Mouse (Mus musculus): ENCODE measurements around the gene Man2a1. TPM values are rescaled to one million over a fixed set of nuclear protein-coding genes. Genes with fewer than 3 reads are reported as not detected.
"Not testable (repeated sequence)": the region's sequence is repeated elsewhere in the genome, so short reads cannot be mapped to it uniquely, and the experiment has no call there.

Man2a1 gene
- total and polyA plus RNA-seq, 2 experiments from 2014 or later, result 2.2 to 19.9 TPM

- Histone ChIP-seq H3K9ac (no peak overlapping the region), H3K36me3 (ENCODE audit: insufficient read depth) (peaks cover 4% of the 10 kb centered on the region; the same call in 1 of the 2 replicates), H3K4me3 (ENCODE audit: low read depth, low read length) (no peak overlapping the region), H3K4me1 (ENCODE audit: insufficient read depth) (no peaks in the 10 kb centered on the region), H3K4me2 (ENCODE audit: low read depth) (no peak overlapping the region), H3K27ac (ENCODE audit: low read depth, low read length) (no peak overlapping the region), H3K9me3 (ENCODE audit: low read length) (no peaks in the 10 kb centered on the region), H3K27me3 (ENCODE audit: insufficient read depth, low read length) (no peaks in the 10 kb centered on the region)
- no peak for DNase-seq
- 96% methylated on average over 5 of the region's 5 CpGs for WGBS
- TF ChIP-seq CTCF (IDR thresholded peaks at IDR 0.05; ENCODE audit: low read depth), result no peak
- no peak for ATAC-seq
Measured at GRCm38 (mm10) chr17:64751249-64751648, 150.7 kb downstream of the Man2a1 start.

GRCm38 (mm10) chr17:64752126-64753019, 151.8 kb downstream of the Man2a1 start:
- Histone ChIP-seq H3K4me2 (ENCODE audit: low read depth) (no peak overlapping the region), H3K9me3 (ENCODE audit: low read length) (no peaks in the 10 kb centered on the region), H3K4me3 (ENCODE audit: low read depth, low read length) (no peak overlapping the region), H3K4me1 (ENCODE audit: insufficient read depth) (no peaks in the 10 kb centered on the region), H3K36me3 (ENCODE audit: insufficient read depth) (peaks cover 4% of the 10 kb centered on the region; the same call in 1 of the 2 replicates), H3K9ac (no peak overlapping the region), H3K27me3 (ENCODE audit: insufficient read depth, low read length) (no peaks in the 10 kb centered on the region), H3K27ac (ENCODE audit: low read depth, low read length) (no peak overlapping the region)
- no peak for TF ChIP-seq CTCF (IDR thresholded peaks at IDR 0.05; ENCODE audit: low read depth)
- 89% methylated on average over 13 of the region's 13 CpGs for WGBS
- ATAC-seq (no peak), DNase-seq (no peak)

DNA sequence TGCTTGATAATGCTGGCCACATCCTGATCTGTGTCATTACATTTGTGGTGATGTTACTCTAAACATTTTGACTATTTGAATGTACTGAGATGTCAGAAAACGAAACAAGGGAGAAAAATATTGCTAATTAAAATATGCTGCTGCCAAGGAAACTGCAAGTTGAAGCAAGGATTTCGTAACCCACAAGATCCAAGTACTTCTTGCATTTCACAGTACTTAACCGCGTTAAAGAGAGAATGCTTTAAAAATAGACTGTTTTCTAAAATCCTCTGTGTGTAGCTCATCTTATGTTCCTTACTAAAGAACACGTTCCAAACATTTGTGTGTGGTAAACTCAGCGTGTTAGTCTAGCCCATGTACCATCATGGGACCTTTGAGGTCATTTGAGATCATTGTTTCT, 153.0 kb downstream of the Man2a1 start:
- Histone ChIP-seq H3K9me3 (ENCODE audit: low read length) (no peaks in the 10 kb centered on the region), H3K4me2 (ENCODE audit: low read depth) (no peak overlapping the region), H3K27me3 (ENCODE audit: insufficient read depth, low read length) (no peaks in the 10 kb centered on the region), H3K4me3 (ENCODE audit: low read depth, low read length) (no peak overlapping the region), H3K27ac (ENCODE audit: low read depth, low read length) (no peak overlapping the region), H3K4me1 (ENCODE audit: insufficient read depth) (no peaks in the 10 kb centered on the region), H3K9ac (no peak overlapping the region), H3K36me3 (ENCODE audit: insufficient read depth) (peaks cover 4% of the 10 kb centered on the region; the same call in 1 of the 2 replicates)
- ATAC-seq (no peak), DNase-seq (no peak)
- TF ChIP-seq CTCF (IDR thresholded peaks at IDR 0.05; ENCODE audit: low read depth), result no peak
- WGBS, result 65% methylated on average over 6 of the region's 6 CpGs

DNA sequence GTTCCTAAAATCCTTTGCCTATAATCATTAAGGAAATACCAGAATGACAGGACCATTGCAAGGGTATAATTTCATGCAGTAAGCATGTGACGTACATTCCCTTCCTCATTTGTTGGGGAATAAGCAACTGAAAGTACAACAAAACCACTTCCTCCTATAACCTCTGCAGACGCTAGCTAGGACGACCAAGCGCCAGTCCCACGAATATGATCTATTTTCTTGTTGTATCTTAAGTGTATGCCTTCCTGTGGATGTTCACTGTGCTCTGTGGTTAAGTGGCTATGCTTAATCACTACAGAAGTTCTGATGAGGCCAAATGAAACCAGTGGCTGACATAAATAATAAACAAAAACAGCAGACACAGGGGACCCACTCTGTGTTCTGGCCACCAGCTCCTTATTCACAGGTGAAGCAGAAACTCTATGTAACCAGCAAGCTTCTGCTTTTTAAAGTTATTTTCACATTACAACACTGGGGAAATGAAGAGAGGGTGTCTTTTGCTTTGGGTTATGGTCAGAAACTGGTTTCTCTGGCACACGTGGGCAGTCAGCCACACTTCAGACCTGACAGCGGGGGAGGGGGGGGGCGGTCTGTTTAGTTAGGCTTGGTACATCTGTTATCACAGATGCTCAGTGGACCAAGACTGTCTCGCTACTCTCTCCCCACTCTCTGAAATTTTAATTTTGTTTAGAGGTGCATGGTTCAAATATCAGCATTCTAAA, 153.8 kb downstream of the Man2a1 start:
- Histone ChIP-seq H3K9me3 (ENCODE audit: low read length) (no peaks in the 10 kb centered on the region), H3K4me2 (ENCODE audit: low read depth) (no peak overlapping the region), H3K36me3 (ENCODE audit: insufficient read depth) (peaks cover 4% of the 10 kb centered on the region; the same call in 1 of the 2 replicates), H3K4me1 (ENCODE audit: insufficient read depth) (no peaks in the 10 kb centered on the region), H3K27ac (ENCODE audit: low read depth, low read length) (no peak overlapping the region), H3K4me3 (ENCODE audit: low read depth, low read length) (no peak overlapping the region), H3K27me3 (ENCODE audit: insufficient read depth, low read length) (no peaks in the 10 kb centered on the region), H3K9ac (no peak overlapping the region)
- no peak for TF ChIP-seq CTCF (IDR thresholded peaks at IDR 0.05; ENCODE audit: low read depth)
- no peak for DNase-seq
- 65% methylated on average over 9 of the region's 9 CpGs for WGBS
- no peak for ATAC-seq

- no peak for TF ChIP-seq CTCF (IDR thresholded peaks at IDR 0.05; ENCODE audit: low read depth)
- Histone ChIP-seq H3K36me3 (ENCODE audit: insufficient read depth) (peaks cover 4% of the 10 kb centered on the region; the same call in 1 of the 2 replicates), H3K4me3 (ENCODE audit: low read depth, low read length) (no peak overlapping the region), H3K9me3 (ENCODE audit: low read length) (no peaks in the 10 kb centered on the region), H3K9ac (no peak overlapping the region), H3K4me2 (ENCODE audit: low read depth) (no peak overlapping the region), H3K4me1 (ENCODE audit: insufficient read depth) (no peaks in the 10 kb centered on the region), H3K27ac (ENCODE audit: low read depth, low read length) (no peak overlapping the region), H3K27me3 (ENCODE audit: insufficient read depth, low read length) (no peaks in the 10 kb centered on the region)
- no peak for ATAC-seq
- 79% methylated on average over 5 of the region's 5 CpGs for WGBS
- DNase-seq, result no peak
Measured at GRCm38 (mm10) chr17:64755191-64755590, 154.7 kb downstream of the Man2a1 start.

DNA sequence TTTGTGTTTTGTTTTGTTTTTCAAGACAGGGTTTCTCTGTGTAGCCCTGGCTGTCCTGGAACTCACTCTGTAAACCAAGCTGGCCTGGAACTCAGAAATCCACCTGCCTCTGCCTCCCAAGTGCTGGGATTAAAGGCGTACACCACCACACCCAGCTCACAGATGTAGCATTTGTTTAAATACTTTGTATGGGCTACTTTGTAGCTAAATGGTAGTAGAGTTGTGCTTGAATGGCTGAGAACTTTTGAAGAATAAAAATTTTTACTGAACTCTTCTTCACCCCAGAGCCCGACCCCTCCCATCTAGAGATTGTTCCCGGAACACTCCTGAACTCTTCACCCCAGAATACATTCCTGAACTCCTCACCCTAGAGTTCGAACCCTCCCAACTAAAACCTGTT, 162.1 kb downstream of the Man2a1 start:
- not testable (repeated sequence) for H3K9ac ChIP-seq; ATAC-seq; H3K27ac ChIP-seq (ENCODE audit: low read depth, low read length); H3K27me3 ChIP-seq (ENCODE audit: insufficient read depth, low read length); H3K9me3 ChIP-seq (ENCODE audit: low read length); H3K4me3 ChIP-seq (ENCODE audit: low read depth, low read length); H3K4me1 ChIP-seq (ENCODE audit: insufficient read depth); H3K4me2 ChIP-seq (ENCODE audit: low read depth); DNase-seq; H3K36me3 ChIP-seq (ENCODE audit: insufficient read depth)
- WGBS, result 95% methylated on average over 4 of the region's 4 CpGs

- DNase-seq, result no peak
- H3K4me3 ChIP-seq (ENCODE audit: low read depth, low read length), result no peak overlapping the region
- H3K36me3 ChIP-seq (ENCODE audit: insufficient read depth), result no peaks in the 10 kb centered on the region
- H3K9ac ChIP-seq, result no peak overlapping the region
- no peak overlapping the region for H3K27ac ChIP-seq (ENCODE audit: low read depth, low read length)
- no peaks in the 10 kb centered on the region for H3K9me3 ChIP-seq (ENCODE audit: low read length)
- 92% methylated on average over 4 of the region's 4 CpGs for WGBS
- no peak for TF ChIP-seq CTCF (IDR thresholded peaks at IDR 0.05; ENCODE audit: low read depth)
- H3K27me3 ChIP-seq (ENCODE audit: insufficient read depth, low read length), result no peaks in the 10 kb centered on the region
- no peak for ATAC-seq
- no peak overlapping the region for H3K4me2 ChIP-seq (ENCODE audit: low read depth)
- no peaks in the 10 kb centered on the region for H3K4me1 ChIP-seq (ENCODE audit: insufficient read depth)
Measured at GRCm38 (mm10) chr17:64763491-64763890, 163.0 kb downstream of the Man2a1 start.

Data from forebrain, postnatal 0 days (tissue).